Mouse (Mus musculus): ENCODE measurements around the gene Coq10b. TPM values are rescaled to one million over a fixed set of nuclear protein-coding genes. Genes with fewer than 3 reads are reported as not detected.

Coq10b gene
- total RNA-seq, 1 experiment, result 20.4 TPM

- Histone ChIP-seq H3K4me3 (ENCODE audit: insufficient read depth in 1 of 2, low read depth in 1 of 2, low read length in 2 of 2, poor library complexity in 1 of 2, severe bottlenecking in 1 of 2) (no peak overlapping the region), H3K36me3 (ENCODE audit: control insufficient read depth, insufficient read depth, low read length, poor library complexity, severe bottlenecking) (no peaks in the 10 kb centered on the region), H3K4me1 (ENCODE audit: control insufficient read depth in 2 of 2, insufficient read depth in 2 of 2, low read length in 2 of 2, poor library complexity in 1 of 2) (peaks cover 3 to 26% of the 10 kb centered on the region in 2 experiments), H3K27ac (ENCODE audit: insufficient read depth, low read depth, low read length, poor library complexity, severe bottlenecking) (peak overlapping the region; percentile 99), H3K9me3 (ENCODE audit: control insufficient read depth, insufficient read depth, low read depth, low read length) (no peaks in the 10 kb centered on the region), H3K9ac (ENCODE audit: insufficient read depth, low read depth, low read length, poor library complexity, severe bottlenecking) (peak overlapping the region; percentile 69; the same call in 1 of the 2 replicates)
- TF ChIP-seq HCFC1 (IDR thresholded peaks at IDR 0.05; ENCODE audit: borderline replicate concordance, insufficient read depth, low read length), result no peak
- no peak for TF ChIP-seq MAFK (IDR thresholded peaks at IDR 0.05; ENCODE audit: insufficient read depth, low read depth, low read length)
- TF ChIP-seq ZNF384 (IDR thresholded peaks at IDR 0.05; ENCODE audit: low read depth, low read length), result no peak
- no peak for TF ChIP-seq ZC3H11A (IDR thresholded peaks at IDR 0.05; ENCODE audit: borderline replicate concordance, low read depth, low read length)
- no peak for TF ChIP-seq CHD2 (IDR thresholded peaks at IDR 0.05; ENCODE audit: low read depth, low read length)
- in situ Hi-C loops (cut with MboI; ENCODE audit: low sequenced_read_pairs in 2 of 2, unreplicated experiment in 2 of 2), result no loop called here
- no peak for DNase-seq (ENCODE audit: low read depth, low spot score)
Observed at GRCm38 (mm10) chr1:55109066-55109766, 56.6 kb downstream of the Coq10b start.

Other genes starting within 250 kb of the Coq10b start
- gene Ankrd44, start 126.4 kb upstream of the Coq10b start, total RNA-seq (2012; rRNA removed), result 4.5 and 10.2 TPM in 2 replicates
- gene Sf3b1, start 25.3 kb upstream of the Coq10b start, total RNA-seq (2012; rRNA removed), result 139 and 164 TPM in 2 replicates
- gene Hspe1, start 35.4 kb downstream of the Coq10b start, total RNA-seq (2012; rRNA removed), result 592 and 697 TPM in 2 replicates
- 591 and 762 TPM in 2 replicates for gene Hspd1, start 35.5 kb downstream of the Coq10b start, total RNA-seq (2012; rRNA removed)
- 27.1 and 37.0 TPM in 2 replicates for gene Mob4, start 78.5 kb downstream of the Coq10b start, total RNA-seq (2012; rRNA removed)
- gene Rftn2, start 174.0 kb downstream of the Coq10b start, total RNA-seq (2012; rRNA removed), result 0.40 and 0.48 TPM in 2 replicates
- gene Mars2, start 184.4 kb downstream of the Coq10b start, total RNA-seq (2012; rRNA removed), result 9.9 and 10.3 TPM in 2 replicates